17 mouse cellular contexts compared by ENCODE assay signal in genomic region chr5:110638306-110639074, GRCm38 (mm10).
"Had no signal": no experiment of that assay in that cellular context is flagged by ENCODE, and none has a peak within 500 bp of the region (broad histone marks: within the 10 kb centered on the region; RNA-seq: fewer than 3 reads in every experiment).

No protein-coding gene starts in this region.

- ATAC-seq: intestine, postnatal 0 days had no signal

- H3K9ac ChIP-seq: liver, embryonic 15.5 days; lung, embryonic 15.5 days; midbrain, embryonic 12.5 days; neural tube, embryonic 15.5 days had no signal

- H3K4me3 ChIP-seq: liver, embryonic 15.5 days; lung, embryonic 15.5 days; midbrain, embryonic 12.5 days; myocyte; neural tube, embryonic 15.5 days had no signal

- H3K27ac ChIP-seq: limb, embryonic 13.5 days; liver, embryonic 15.5 days; lung, embryonic 15.5 days; midbrain, embryonic 12.5 days; neural tube, embryonic 15.5 days; stomach, postnatal 0 days had no signal

- H3K4me1 ChIP-seq: limb, embryonic 13.5 days; lung, embryonic 15.5 days; midbrain, embryonic 12.5 days had no signal

- H3K27me3 ChIP-seq: limb, embryonic 13.5 days; lung, embryonic 15.5 days had no signal

- DNase-seq: kidney, adult 9 months; kidney, postnatal 10 days; kidney, postnatal 4 days; layer of hippocampus, adult 9-11 months; layer of hippocampus, postnatal 36 days; left cerebral cortex, postnatal 4 days; lung, postnatal 14 days; right cerebral cortex, adult 18-20 months; right cerebral cortex, postnatal 25 days had no signal

- H3K36me3 ChIP-seq: limb, embryonic 13.5 days; liver, embryonic 15.5 days; lung, embryonic 15.5 days; midbrain, embryonic 12.5 days; neural tube, embryonic 15.5 days had no signal

- H3K4me2 ChIP-seq: midbrain, embryonic 12.5 days had no signal

- H3K9me3 ChIP-seq: limb, embryonic 13.5 days; liver, embryonic 15.5 days; lung, embryonic 15.5 days; midbrain, embryonic 12.5 days; neural tube, embryonic 15.5 days had no signal
